Mouse (Mus musculus) intestine, embryonic 14.5 days (tissue): ENCODE measurements around the gene Fam209. TPM values are rescaled to one million over a fixed set of nuclear protein-coding genes. Genes with fewer than 3 reads are reported as not detected.

Source experiments
- ATAC-seq: fragments of 200-750 bp; cut with Nextera tagmentation; replicated peaks from 2 replicates; pipeline ENCODE4 v1.8.0; 2017; ENCODE audit warnings: low read depth, moderate number of reproducible peaks, moderate TSS enrichment, moderate library complexity; ENCODE audit not compliant: low FRiP score, low TSS enrichment
- DNase-seq: peaks from one replicate; pipeline ENCODE4 v3.0.0-alpha.2; 2018; ENCODE audit warnings: low spot score
- H3K27ac ChIP-seq: fragments of 300-500 bp; sonication (generic); 2 replicates; pipeline ENCODE4 v1.5.1; 2014; ENCODE audit warnings: low read depth, mild to moderate bottlenecking, control low read depth
- H3K27me3 ChIP-seq: fragments of 300-500 bp; sonication (generic); replicated peaks from 2 replicates; pipeline ENCODE4 v1.6.1; 2014; ENCODE audit warnings: low read length, control low read depth; ENCODE audit not compliant: control insufficient read depth, insufficient read depth
- H3K36me3 ChIP-seq: fragments of 300-500 bp; sonication (generic); 2 replicates; pipeline ENCODE4 v1.6.1; 2014; ENCODE audit warnings: low read length, control low read depth; ENCODE audit not compliant: control insufficient read depth, insufficient read depth
- H3K4me1 ChIP-seq: fragments of 300-500 bp; sonication (generic); replicated peaks from 2 replicates; pipeline ENCODE4 v1.6.1; 2014; ENCODE audit warnings: low read length, control low read depth, mixed read lengths; ENCODE audit not compliant: control insufficient read depth, insufficient read depth
- H3K4me2 ChIP-seq: fragments of 300-500 bp; sonication (generic); 2 replicates; pipeline ENCODE4 v1.6.1; 2014; ENCODE audit warnings: low read length
- H3K4me3 ChIP-seq: fragments of 300-500 bp; sonication (generic); 2 replicates; pipeline ENCODE4 v1.5.1; 2014; ENCODE audit warnings: low read depth, low read length, control low read depth, mixed read lengths
- H3K9ac ChIP-seq: fragments of 300-500 bp; sonication (generic); 2 replicates; pipeline ENCODE4 v1.6.1; 2014; ENCODE audit warnings: mild to moderate bottlenecking, low read length
- H3K9me3 ChIP-seq: fragments of 300-500 bp; sonication (generic); 2 replicates; pipeline ENCODE4 v1.6.1; 2016; ENCODE audit warnings: low read length, control low read depth; ENCODE audit not compliant: control insufficient read depth
- WGBS: fragments of 180-500 bp; shearing (Covaris S2); extraction: QIAGEN DNeasy Blood & Tissue Kit; methylation state at CpG from one replicate; pipeline ENCODE4 v1.1.7; 2014; 5-methylcytosine and 5-hydroxymethylcytosine counted together
- polyA plus RNA-seq: library from polyadenylated mRNA; unstranded; fragments of >200 nt; fragmentation: Nextera tagmentation; extraction: Ambion mirVana; gene quantifications from 2 replicates; pipeline ENCODE4 v1.2.1, GENCODE M21; 2014

Gene Fam209
- 0.27 TPM in 1 of 2 replicates, not detected in the other for polyA plus RNA-seq

DNA sequence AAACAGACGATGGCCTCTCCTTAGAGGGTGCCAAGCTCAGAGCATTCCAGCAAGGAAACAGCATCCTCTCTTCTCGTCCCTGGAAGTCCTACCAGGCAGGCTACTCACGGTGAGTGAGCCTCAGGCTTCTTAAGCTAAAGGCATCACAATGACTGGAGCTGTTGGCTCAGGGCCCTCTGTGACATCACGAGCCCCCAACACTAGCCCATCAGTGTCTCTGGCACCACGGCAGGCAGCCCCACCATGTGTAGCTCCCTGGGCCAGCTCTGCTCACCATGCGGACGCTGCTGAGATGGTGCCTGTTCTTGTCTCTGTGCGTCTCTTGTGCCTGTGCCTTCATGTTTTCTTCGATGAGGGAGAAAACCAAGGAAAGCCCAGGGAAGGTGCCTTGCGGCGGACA lies at the start of gene Fam209:
Gene Fam209 (plus strand): TSS at position 203 of the 400 bp plus-strand sequence.
- H3K27ac ChIP-seq, result no peak within 1 kb of the TSS
- no peaks in the 10 kb centered on the region for H3K4me1 ChIP-seq
- H3K9ac ChIP-seq, result no peak within 1 kb of the TSS
- 85% methylated on average over 11 of the region's 11 CpGs for WGBS
- H3K36me3 ChIP-seq, result peaks cover 26% of the 10 kb centered on the region
- DNase-seq (no peak), ATAC-seq (no peak)
- H3K4me2 ChIP-seq, result no peak within 1 kb of the TSS
- no peak within 1 kb of the TSS for H3K4me3 ChIP-seq
- no peaks in the 10 kb centered on the region for H3K27me3 ChIP-seq
- H3K9me3 ChIP-seq, result no peaks in the 10 kb centered on the region

GRCm38 (mm10) chr2:172430609-172431008 lies 41.7 kb upstream of the Fam209 start:
- H3K27me3 ChIP-seq, result no peaks in the 10 kb centered on the region
- no peak for DNase-seq
- no peaks in the 10 kb centered on the region for H3K36me3 ChIP-seq
- no peaks in the 10 kb centered on the region for H3K4me1 ChIP-seq
- no peak overlapping the region for H3K27ac ChIP-seq
- H3K9ac ChIP-seq, result no peak overlapping the region
- no peak overlapping the region for H3K4me3 ChIP-seq
- 56% methylated on average over 1 of the region's 1 CpGs for WGBS
- no peak for ATAC-seq
- H3K9me3 ChIP-seq, result no peaks in the 10 kb centered on the region
- H3K4me2 ChIP-seq, result no peak overlapping the region

DNA sequence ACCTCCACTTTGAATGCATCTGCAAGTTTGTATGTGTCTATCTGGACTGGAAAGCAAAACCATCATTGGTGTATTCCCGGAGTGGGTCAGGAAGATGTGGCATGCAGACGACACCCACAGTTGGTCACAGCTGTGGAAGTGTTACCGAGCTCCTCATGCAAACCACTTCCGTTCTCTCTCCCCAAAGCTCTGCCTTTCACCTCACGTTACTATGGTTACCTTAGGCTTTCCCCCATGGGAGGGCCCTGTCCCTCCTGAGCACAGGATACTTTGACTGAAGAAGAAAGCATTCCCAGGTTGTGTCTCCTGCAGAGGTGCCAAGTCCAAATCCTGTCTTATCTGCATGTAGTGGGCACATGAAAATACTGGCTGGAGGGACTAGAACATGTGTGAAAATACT lies 38.6 kb upstream of the Fam209 start:
- Histone ChIP-seq H3K36me3 (no peaks in the 10 kb centered on the region), H3K27me3 (no peaks in the 10 kb centered on the region), H3K9ac (no peak overlapping the region), H3K9me3 (no peaks in the 10 kb centered on the region), H3K4me3 (no peak overlapping the region), H3K27ac (no peak overlapping the region), H3K4me1 (no peaks in the 10 kb centered on the region), H3K4me2 (no peak overlapping the region)
- DNase-seq (no peak), ATAC-seq (no peak)
- WGBS, result 38% methylated on average over 5 of the region's 5 CpGs

DNA sequence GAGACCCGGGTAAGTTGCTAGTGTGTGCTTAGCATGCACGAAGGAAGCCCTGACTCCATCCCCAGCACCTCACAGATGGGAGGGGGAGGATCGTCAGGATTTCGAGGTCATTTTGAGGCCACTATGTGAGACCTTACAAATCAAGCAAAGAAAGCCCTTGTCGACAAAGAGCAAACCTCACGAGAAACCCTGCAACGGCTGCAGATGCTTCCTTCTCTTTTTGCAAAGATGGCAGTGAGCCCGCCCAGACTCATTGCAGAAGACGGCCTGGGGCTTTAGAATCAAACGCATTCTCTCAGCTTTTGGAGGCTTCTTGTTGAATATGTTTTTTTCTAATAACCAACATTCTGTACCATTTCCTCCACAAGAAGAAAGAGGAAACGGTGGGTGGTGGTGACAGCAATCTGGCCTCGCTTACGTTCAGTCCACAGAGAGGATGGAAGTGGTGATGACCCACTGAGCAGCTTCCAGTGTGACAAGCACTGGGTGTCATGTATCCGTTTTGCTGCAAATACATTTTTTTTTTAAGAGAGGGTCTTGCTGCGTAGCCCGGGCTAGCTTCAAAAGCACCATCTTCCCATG lies 34.9 kb upstream of the Fam209 start:
- H3K9me3 ChIP-seq, result no peaks in the 10 kb centered on the region
- no peak for DNase-seq
- 65% methylated on average over 16 of the region's 16 CpGs for WGBS
- peaks cover 12% of the 10 kb centered on the region for H3K4me1 ChIP-seq
- H3K36me3 ChIP-seq, result no peaks in the 10 kb centered on the region
- no peak overlapping the region for H3K4me2 ChIP-seq
- no peaks in the 10 kb centered on the region for H3K27me3 ChIP-seq
- no peak overlapping the region for H3K9ac ChIP-seq
- H3K27ac ChIP-seq, result no peak overlapping the region
- no peak for ATAC-seq
- H3K4me3 ChIP-seq, result no peak overlapping the region

DNA sequence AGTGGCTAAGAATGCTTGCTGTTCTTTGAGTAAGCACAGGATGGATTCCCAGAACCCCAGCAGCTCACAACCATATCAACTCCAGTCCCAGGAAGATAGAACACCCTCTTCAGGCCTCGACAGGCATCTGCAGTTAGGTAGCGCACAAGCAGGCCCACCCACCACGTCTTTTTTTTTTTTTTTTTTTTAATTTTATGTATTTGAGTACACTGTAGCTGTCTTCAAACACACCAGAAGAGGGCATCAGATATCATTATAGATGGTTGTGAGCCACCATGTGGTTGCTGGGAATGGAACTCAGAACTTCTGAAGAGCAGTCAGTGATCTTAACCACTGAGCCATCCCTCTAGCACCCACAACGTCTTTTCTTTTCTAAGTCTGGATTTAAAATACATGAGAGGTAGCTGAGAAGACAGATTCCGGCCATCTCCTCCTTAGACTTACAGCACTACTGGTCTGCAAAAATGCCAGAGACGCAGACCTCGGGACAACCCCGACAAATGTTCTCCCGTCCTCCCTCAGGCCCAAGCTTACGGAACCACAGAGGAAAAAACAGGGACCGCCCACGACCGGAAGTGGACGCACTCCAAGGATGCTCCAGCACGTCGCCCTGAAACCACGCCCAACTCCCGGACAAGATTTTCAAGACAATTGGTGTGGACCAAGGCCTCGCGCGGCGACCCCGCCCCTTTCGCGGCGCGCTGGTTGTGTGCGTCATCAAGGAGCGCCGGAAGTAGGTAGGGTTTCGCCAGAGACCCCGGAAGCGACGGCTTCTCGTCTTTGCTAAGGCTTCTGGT lies 32.3 kb upstream of the Fam209 start, which contains the start of gene Rtf2:
Gene Rtf2 (plus strand): TSS at position 714 of the 797 bp plus-strand sequence.
- Histone ChIP-seq H3K4me2 (peak within 1 kb of the TSS; percentile 87), H3K27ac (no peak within 1 kb of the TSS; the same call in 1 of the 2 replicates), H3K9ac (peak within 1 kb of the TSS; percentile 59), H3K4me3 (peak within 1 kb of the TSS; percentile 83), H3K27me3 (no peaks in the 10 kb centered on the region), H3K36me3 (no peaks in the 10 kb centered on the region), H3K9me3 (no peaks in the 10 kb centered on the region), H3K4me1 (peaks cover 12% of the 10 kb centered on the region)
- ATAC-seq (peak; percentile 99), DNase-seq (peak; percentile 100)
- WGBS, result 4% methylated on average over 35 of the region's 35 CpGs

DNA sequence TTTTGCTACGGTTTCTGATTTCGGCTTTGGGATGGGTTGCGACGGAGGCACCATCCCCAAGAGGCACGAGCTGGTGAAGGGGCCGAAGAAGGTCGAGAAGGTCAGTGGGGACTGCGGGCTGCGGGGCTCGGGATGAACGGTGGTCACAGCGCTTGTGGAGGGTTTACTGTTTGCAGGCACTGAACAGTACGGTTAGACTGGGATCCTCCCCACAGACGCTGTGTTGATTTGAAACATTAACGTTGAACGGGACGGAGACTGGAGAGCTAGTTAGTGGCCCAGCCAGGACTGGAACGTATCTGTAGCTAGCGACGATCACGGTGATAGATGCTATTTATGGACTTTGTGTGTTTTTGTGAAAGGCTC lies 31.7 kb upstream of the Fam209 start:
- Histone ChIP-seq H3K9me3 (no peaks in the 10 kb centered on the region), H3K27ac (no peak overlapping the region), H3K9ac (peak overlapping the region; percentile 59), H3K4me2 (peak overlapping the region; percentile 87), H3K4me3 (peak overlapping the region; percentile 83), H3K36me3 (peaks cover 3% of the 10 kb centered on the region), H3K4me1 (peaks cover 12% of the 10 kb centered on the region), H3K27me3 (no peaks in the 10 kb centered on the region)
- ATAC-seq, result peak; percentile 75
- DNase-seq, result no peak
- under 1% methylated on average over 21 of the region's 21 CpGs for WGBS

DNA sequence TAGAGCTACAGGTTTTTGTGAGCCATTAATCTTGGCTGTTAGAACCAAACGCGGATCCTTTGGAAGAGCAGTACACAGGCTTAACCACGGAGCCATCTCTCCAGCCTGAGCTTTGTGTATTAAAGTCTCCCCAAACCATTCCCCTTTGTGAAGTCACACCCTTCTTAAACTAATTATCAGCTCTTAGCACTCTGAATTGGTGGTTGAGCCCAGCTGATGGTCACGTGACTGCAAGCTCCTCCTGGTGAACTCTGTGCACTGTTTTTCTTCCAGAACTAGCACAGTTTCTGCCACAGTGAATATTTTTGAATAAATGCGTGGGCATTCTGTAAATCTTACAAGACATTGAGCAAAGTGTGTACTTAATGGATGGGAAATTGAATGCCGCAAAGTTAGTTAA lies 31.1 kb upstream of the Fam209 start:
- ATAC-seq (no peak), DNase-seq (no peak)
- H3K4me3 ChIP-seq, result peak overlapping the region; percentile 83
- no peaks in the 10 kb centered on the region for H3K9me3 ChIP-seq
- WGBS, result 30% methylated on average over 6 of the region's 6 CpGs
- peak overlapping the region; percentile 87 for H3K4me2 ChIP-seq
- H3K9ac ChIP-seq, result peak overlapping the region; percentile 59
- H3K4me1 ChIP-seq, result peaks cover 12% of the 10 kb centered on the region
- no peaks in the 10 kb centered on the region for H3K27me3 ChIP-seq
- no peak overlapping the region for H3K27ac ChIP-seq
- H3K36me3 ChIP-seq, result peaks cover 9% of the 10 kb centered on the region

DNA sequence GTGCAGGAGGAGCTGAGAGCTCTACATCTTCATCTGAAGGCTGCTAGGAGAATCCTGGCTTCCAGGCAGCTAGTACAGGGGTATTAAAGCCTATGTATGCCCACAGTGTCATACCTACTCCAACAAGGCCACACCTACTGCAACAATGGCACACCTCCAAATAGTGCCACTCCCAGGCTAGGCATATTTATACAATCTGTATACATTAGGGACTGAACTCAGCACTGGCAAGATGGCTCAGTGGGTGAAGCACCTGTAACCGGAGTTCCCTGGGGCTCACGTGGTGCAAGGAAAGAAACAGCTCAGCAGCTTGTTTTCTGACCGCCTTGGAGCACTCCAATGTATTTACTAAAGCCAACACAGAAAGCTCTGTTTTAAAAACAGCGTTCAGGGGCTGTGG lies 26.7 kb upstream of the Fam209 start:
- Histone ChIP-seq H3K4me3 (no peak overlapping the region), H3K4me1 (peaks cover 9% of the 10 kb centered on the region), H3K27ac (no peak overlapping the region), H3K4me2 (no peak overlapping the region), H3K9ac (no peak overlapping the region), H3K36me3 (peaks cover 53% of the 10 kb centered on the region), H3K9me3 (no peaks in the 10 kb centered on the region), H3K27me3 (no peaks in the 10 kb centered on the region)
- DNase-seq (no peak), ATAC-seq (no peak)
- WGBS, result 89% methylated on average over 4 of the region's 4 CpGs
